Mouse (Mus musculus) telencephalon, adult 2 months (tissue): Measurements from ENCODE around the gene Myrip.

ENCODE experiments used
- DNase-seq: peaks from one replicate; pipeline ENCODE4 v3.0.0-alpha.2; 2011; ENCODE audit warnings: low read depth, low spot score

The Myrip gene

GRCm38 (mm10) chr9:120449696-120450329 lies 148.5 kb downstream of the Myrip start:
- peak; percentile 40 for DNase-seq

GRCm38 (mm10) chr9:120455768-120456655 lies 154.7 kb downstream of the Myrip start:
- peak; percentile 38 for DNase-seq

DNA sequence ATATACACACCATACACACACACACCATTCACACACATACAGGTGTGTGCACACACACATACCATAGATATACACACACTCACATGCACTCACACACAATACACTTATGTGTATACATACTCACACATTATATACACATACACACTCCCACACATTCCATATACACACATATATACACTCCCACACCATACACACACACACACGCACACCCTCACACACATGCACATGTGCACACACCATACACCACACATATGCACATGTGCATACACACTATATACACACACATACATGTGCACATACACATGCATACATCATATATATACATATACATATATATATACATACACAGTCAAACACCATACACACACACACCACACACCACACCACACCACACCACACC lies 169.1 kb downstream of the Myrip start:
- DNase-seq = no peak

GRCm38 (mm10) chr9:120481644-120482043 lies 180.3 kb downstream of the Myrip start:
- no peak for DNase-seq

GRCm38 (mm10) chr9:120482382-120482781 lies 181.1 kb downstream of the Myrip start:
- DNase-seq = no peak

DNA sequence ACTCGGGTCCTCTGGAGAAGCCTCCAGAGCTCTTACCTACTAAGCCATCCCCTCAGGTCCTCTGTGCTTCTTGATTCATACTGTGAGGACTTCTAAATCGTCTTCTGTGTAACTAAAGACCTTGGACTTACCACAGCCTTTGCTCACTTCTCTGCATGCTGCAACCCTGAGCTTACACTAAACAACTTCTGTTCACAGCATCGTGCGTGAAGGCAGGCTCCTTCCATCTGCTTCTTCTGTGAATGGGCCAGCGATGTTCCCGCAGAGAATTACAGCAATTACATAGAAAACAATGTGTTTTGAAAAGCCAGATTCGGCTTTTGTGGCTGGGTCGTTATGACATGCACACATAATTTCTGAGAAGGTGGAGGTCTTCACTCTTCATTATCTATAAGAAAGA lies 181.8 kb downstream of the Myrip start:
- no peak for DNase-seq

- no peak for DNase-seq
These were observed 185.8 kb downstream of the Myrip start for GRCm38 (mm10) chr9:120487076-120487475.

DNA sequence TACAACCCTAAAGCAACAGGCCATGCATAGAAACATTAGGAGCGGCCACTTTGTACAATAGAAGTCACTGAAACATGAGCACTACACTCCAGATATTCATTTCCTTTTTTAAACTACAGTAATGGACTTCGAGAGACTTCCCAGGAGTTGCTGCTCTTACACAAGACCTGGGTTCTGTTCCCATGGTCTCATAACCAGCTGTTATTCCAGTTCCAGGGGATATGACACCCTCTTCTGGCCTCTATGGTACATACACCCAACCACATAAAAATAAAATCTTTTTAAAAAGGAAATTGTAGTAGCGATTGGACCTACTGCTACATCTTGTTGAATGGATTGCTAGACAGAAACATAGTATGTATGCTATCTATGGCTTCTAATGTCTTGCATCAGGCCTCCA lies 190.2 kb downstream of the Myrip start:
- no peak for DNase-seq

GRCm38 (mm10) chr9:120492010-120492399 lies 190.7 kb downstream of the Myrip start, which contains the start of gene Eif1b:
TSS of gene Eif1b (plus strand) at chr9:120492232.
- no peak for DNase-seq

DNA sequence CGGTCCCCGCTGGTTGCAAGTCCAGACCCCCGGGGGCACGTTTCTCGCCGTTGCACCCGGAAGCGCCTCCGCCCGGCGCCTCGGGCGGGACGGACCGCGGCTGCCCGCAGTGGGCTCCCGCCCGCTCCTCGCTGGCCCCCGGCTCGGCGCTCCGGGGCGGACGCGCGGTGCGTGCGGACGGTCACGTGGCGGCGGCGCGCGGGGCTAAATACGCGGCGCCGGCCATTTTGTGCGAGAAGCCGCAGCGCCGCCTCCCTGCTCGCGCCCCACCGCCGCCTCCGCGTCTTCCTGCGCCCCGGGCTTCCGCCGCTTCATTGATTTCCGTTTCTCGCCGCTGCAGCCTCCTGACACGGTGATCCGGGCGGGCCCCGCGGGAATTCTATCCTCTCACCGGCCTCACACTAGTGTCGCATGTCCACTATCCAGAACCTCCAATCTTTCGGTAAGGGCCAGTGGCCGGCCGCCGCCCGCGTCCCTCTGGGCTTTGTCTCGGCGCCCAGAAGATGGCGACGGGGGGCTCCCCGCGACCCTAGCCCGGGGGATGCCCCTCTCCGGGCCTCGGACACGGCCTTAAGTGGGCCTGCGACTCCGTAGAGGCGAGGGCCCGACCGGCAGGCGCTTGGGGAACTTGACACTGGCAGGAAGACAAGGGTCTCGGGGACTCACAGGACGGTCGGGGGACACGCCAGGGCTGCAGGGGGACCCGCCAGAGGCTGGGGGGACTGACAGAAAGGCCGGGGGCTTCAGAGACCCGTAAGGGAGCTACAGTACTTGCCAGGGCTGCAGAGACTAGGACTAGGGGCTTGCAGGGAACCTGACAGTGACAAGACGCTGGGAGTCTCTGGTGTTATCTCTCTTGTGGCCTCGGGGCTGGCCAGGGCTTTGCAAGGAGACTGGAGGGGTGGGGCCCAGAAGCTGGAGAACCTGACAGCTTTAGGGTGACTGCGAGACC lies 191.4 kb downstream of the Myrip start:
- DNase-seq = no peak

GRCm38 (mm10) chr9:120493781-120494180 lies 192.5 kb downstream of the Myrip start:
- DNase-seq = no peak

GRCm38 (mm10) chr9:120496691-120497090 lies 195.4 kb downstream of the Myrip start:
- DNase-seq = no peak

DNA sequence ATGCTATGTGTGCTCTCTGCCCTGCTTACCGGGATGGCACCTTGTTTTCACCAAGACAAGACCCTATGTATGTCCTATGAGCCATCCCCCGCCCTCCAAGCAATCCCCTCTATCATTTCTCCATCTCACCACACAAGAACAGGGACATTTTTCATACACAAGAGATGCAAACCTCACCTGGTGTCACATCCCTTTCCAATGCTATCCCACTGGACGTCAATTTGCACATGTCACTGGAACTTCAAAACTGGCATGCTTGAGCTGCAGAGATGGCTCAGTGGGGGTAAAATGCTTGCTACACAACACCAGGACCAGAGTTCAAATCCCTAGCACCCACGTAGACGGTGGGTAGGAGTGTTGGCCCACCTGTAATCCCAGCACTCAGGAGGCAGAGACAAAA lies 196.7 kb downstream of the Myrip start:
- no peak for DNase-seq

GRCm38 (mm10) chr9:120501191-120501902 lies 200.0 kb downstream of the Myrip start:
- DNase-seq = no peak

GRCm38 (mm10) chr9:120502013-120502412 lies 200.7 kb downstream of the Myrip start:
- peak; percentile 72 for DNase-seq

- no peak for DNase-seq
These were observed 203.1 kb downstream of the Myrip start for GRCm38 (mm10) chr9:120504423-120504822.

GRCm38 (mm10) chr9:120511781-120512180 lies 210.5 kb downstream of the Myrip start:
- DNase-seq = no peak

- DNase-seq = no peak
These were observed 215.4 kb downstream of the Myrip start for GRCm38 (mm10) chr9:120516720-120517119.

DNA sequence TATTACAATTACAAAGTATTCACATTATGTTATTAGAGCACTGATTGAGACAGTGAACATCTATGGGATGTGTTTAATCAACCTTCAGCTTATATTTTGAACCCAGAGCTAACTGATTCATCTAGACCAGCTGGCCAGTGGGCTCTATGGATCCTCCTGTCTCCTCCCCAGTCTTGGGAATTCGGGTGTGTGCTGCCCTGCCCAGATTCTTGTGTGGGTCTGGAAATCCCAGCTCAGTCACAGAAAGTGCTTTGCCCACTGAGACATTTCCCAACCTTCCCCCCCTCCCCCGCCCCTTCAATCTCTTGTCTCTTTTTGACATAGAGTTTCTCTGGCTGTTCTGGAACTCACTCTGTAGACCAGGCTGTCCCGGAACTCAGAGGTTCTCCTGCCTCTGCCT lies 217.6 kb downstream of the Myrip start:
- DNase-seq = no peak

DNA sequence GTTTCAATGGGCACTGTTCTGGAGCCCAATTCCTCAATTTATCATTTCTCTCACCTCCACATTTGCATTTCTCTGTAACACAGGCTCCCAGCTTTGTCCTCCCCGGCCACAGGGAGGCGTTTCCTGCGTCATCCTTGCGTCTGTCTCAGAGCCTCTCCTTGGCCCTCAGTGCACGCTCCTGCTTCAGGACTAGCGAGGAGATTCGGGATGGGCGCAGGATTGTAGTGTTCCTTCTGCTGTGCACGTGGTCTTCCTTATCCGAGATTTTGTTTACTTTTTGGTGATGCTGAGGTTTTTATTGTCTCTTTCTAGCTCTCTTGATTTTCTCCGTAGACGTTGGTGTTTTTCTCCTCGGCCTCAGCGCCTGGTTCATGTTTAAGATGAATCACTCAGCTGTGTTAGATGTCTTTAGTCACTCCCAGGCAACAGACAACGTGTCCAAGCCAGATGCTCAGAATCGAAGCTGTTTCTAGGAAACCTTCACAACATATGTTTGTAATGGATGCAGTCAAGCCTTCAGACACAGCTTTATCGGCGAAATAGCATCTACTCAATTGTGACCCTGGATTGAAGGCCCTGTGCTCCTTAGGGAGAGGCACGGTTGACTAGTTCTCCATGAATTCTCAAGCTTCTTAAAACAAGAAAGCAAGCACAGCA lies 218.3 kb downstream of the Myrip start:
- DNase-seq = peak; percentile 66

- DNase-seq = no peak
These were observed 219.8 kb downstream of the Myrip start for GRCm38 (mm10) chr9:120521161-120521560.
